Mouse (Mus musculus) hindbrain, embryonic 11.5 days (tissue): ENCODE measurements around the gene Usp43. TPM values are rescaled to one million over a fixed set of nuclear protein-coding genes. Genes with fewer than 3 reads are reported as not detected.
A peak's percentile ranks its signal among the peaks of the same experiment; 100 is the strongest.

Experiments used
- ATAC-seq: fragments of 200-750 bp; cut with Nextera tagmentation; 2 replicates; pipeline ENCODE4 v1.8.0; 2017; ENCODE audit warnings: mild to moderate bottlenecking, moderate TSS enrichment, moderate library complexity; ENCODE audit not compliant: low FRiP score
- DNase-seq: peaks from one replicate; pipeline ENCODE4 v3.0.0-alpha.2; 2015; ENCODE audit warnings: low spot score
- H3K27ac ChIP-seq: fragments of 300-500 bp; sonication (generic); 2 replicates; pipeline ENCODE4 v1.5.1; 2014; ENCODE audit warnings: mild to moderate bottlenecking, low read depth, low read length
- H3K27me3 ChIP-seq: fragments of 300-500 bp; sonication (generic); 2 replicates; pipeline ENCODE4 v1.6.1; 2014; ENCODE audit warnings: mild to moderate bottlenecking, low read length, moderate library complexity, mixed read lengths; ENCODE audit not compliant: control insufficient read depth, insufficient read depth
- H3K36me3 ChIP-seq: fragments of 300-500 bp; sonication (generic); 2 replicates; pipeline ENCODE4 v1.6.1; 2014; ENCODE audit warnings: mild to moderate bottlenecking, low read length, moderate library complexity, mixed read lengths; ENCODE audit not compliant: control insufficient read depth, insufficient read depth
- H3K4me1 ChIP-seq: fragments of 300-500 bp; sonication (generic); replicated peaks from 2 replicates; pipeline ENCODE4 v1.6.1; 2014; ENCODE audit warnings: low read length, mixed read lengths; ENCODE audit not compliant: control insufficient read depth, insufficient read depth
- H3K4me2 ChIP-seq: fragments of 300-500 bp; sonication (generic); replicated peaks from 2 replicates; pipeline ENCODE4 v1.6.1; 2014; ENCODE audit warnings: mild to moderate bottlenecking, low read depth, low read length
- H3K4me3 ChIP-seq: fragments of 300-500 bp; sonication (generic); 2 replicates; pipeline ENCODE4 v1.5.1; 2014; ENCODE audit warnings: low read depth, low read length
- H3K9ac ChIP-seq: fragments of 300-500 bp; sonication (generic); 2 replicates; pipeline ENCODE4 v1.6.1; 2014; ENCODE audit warnings: low read depth, low read length
- H3K9me3 ChIP-seq: fragments of 300-500 bp; sonication (generic); 2 replicates; pipeline ENCODE4 v1.6.1; 2016; ENCODE audit warnings: low read length; ENCODE audit not compliant: control insufficient read depth
- WGBS: fragments of 180-500 bp; shearing (Covaris S2); extraction: QIAGEN DNeasy Blood & Tissue Kit; methylation state at CpG from one replicate; pipeline ENCODE4 v1.1.7; 2014; 5-methylcytosine and 5-hydroxymethylcytosine counted together
- polyA plus RNA-seq: library from polyadenylated mRNA; unstranded; fragments of >200 nt; fragmentation: Nextera tagmentation; extraction: Ambion mirVana; gene quantifications from 2 replicates; pipeline ENCODE4 v1.2.1, GENCODE M21; 2014

Gene Usp43
- polyA plus RNA-seq, 1 experiment from 2014 or later = 0.99 TPM

DNA sequence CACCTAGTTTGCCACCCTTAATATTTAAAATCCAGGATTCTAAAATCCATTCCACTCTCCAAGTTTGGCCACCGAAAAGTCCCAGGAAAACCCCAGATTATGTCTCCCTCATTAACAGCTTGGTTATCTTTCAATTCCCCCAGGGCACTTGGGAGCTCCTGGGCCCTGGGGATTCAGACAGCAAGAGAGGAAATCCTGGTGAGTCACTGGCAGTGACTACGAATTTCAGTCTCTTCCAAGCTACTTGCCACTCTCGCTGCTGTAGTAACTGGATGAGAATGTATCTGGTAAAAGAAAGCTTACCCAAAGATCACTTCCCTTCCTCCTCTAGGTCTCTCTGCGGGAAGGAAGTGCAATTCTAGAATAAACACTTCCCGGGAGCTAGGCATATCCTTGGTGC lies 2.4 kb downstream of the Usp43 start:
- Histone ChIP-seq H3K4me2 (no peak overlapping the region), H3K27ac (no peak overlapping the region), H3K9me3 (no peaks in the 10 kb centered on the region), H3K4me1 (no peaks in the 10 kb centered on the region), H3K27me3 (peaks cover 19% of the 10 kb centered on the region), H3K9ac (no peak overlapping the region), H3K36me3 (no peaks in the 10 kb centered on the region), H3K4me3 (no peak overlapping the region)
- WGBS = 85% methylated on average over 5 of the region's 5 CpGs
- ATAC-seq = no peak
- DNase-seq = no peak

DNA sequence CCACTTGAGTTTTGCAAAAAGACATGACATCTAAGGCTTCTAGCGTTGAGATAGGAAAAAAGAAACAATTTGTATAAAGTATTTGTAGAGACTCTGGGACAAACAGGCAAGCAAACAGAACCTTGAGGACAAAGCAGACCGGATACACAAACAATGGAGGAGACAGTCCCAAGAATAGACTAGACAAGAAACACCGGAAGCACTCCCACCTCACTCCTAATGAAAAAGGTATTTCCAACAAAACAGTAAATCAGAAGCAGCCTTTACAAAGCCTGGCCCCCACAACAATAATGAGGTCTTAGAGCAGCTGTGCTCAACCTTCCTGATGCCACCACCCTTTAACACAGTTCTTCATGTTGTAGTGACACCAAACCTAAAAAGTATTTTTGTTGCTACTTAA lies 4.8 kb downstream of the Usp43 start:
- 83% methylated on average over 3 of the region's 3 CpGs for WGBS
- ATAC-seq (no peak), DNase-seq (no peak)
- no peak overlapping the region for H3K27ac ChIP-seq
- H3K4me1 ChIP-seq = no peaks in the 10 kb centered on the region
- H3K27me3 ChIP-seq = peaks cover 19% of the 10 kb centered on the region
- H3K9ac ChIP-seq = no peak overlapping the region
- H3K4me2 ChIP-seq = no peak overlapping the region
- H3K9me3 ChIP-seq = no peaks in the 10 kb centered on the region
- no peaks in the 10 kb centered on the region for H3K36me3 ChIP-seq
- no peak overlapping the region for H3K4me3 ChIP-seq

- no peak overlapping the region for H3K27ac ChIP-seq
- WGBS = 85% methylated on average over 5 of the region's 5 CpGs
- ATAC-seq = no peak
- no peak overlapping the region for H3K9ac ChIP-seq
- H3K4me1 ChIP-seq = no peaks in the 10 kb centered on the region
- H3K9me3 ChIP-seq = no peaks in the 10 kb centered on the region
- no peak overlapping the region for H3K4me2 ChIP-seq
- no peak for DNase-seq
- no peaks in the 10 kb centered on the region for H3K36me3 ChIP-seq
- no peaks in the 10 kb centered on the region for H3K27me3 ChIP-seq
- no peak overlapping the region for H3K4me3 ChIP-seq
Observed at GRCm38 (mm10) chr11:67911074-67911473, 10.9 kb downstream of the Usp43 start.

- DNase-seq (no peak), ATAC-seq (no peak)
- no peak overlapping the region for H3K27ac ChIP-seq
- H3K9me3 ChIP-seq = no peaks in the 10 kb centered on the region
- no peak overlapping the region for H3K9ac ChIP-seq
- H3K4me2 ChIP-seq = no peak overlapping the region
- H3K36me3 ChIP-seq = no peaks in the 10 kb centered on the region
- no peak overlapping the region for H3K4me3 ChIP-seq
- H3K27me3 ChIP-seq = no peaks in the 10 kb centered on the region
- WGBS = 85% methylated on average over 4 of the region's 4 CpGs
- H3K4me1 ChIP-seq = no peaks in the 10 kb centered on the region
Observed at GRCm38 (mm10) chr11:67903756-67904155, 18.2 kb downstream of the Usp43 start.

- Histone ChIP-seq H3K4me1 (no peaks in the 10 kb centered on the region), H3K4me3 (no peak overlapping the region), H3K9ac (no peak overlapping the region), H3K36me3 (no peaks in the 10 kb centered on the region), H3K9me3 (no peaks in the 10 kb centered on the region), H3K27ac (no peak overlapping the region), H3K4me2 (no peak overlapping the region), H3K27me3 (no peaks in the 10 kb centered on the region)
- DNase-seq (peak; percentile 75), ATAC-seq (no peak)
- 63% methylated on average over 8 of the region's 8 CpGs for WGBS
Observed at GRCm38 (mm10) chr11:67897064-67897560, 24.8 kb downstream of the Usp43 start.

DNA sequence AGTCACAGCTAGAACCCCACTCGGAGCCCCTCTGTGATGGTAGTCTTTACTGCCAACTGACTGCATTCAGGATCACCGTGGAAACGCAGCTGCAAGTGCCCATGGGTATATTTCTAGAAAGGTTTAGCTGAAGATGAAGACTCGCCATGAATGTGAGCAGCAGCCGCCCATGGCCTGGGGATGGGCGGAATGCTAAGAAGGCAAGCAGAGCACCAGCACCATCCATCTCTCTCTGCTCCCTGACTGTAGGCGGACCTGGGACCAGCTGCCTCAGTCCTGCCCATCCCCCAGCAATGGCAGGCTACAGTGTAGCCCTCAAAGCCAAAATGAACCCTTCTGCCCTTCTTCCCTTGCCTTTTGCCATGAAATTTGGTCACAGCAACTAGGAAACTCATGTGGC lies 26.3 kb downstream of the Usp43 start:
- ATAC-seq (no peak), DNase-seq (peak; percentile 37)
- no peak overlapping the region for H3K27ac ChIP-seq
- no peaks in the 10 kb centered on the region for H3K4me1 ChIP-seq
- no peaks in the 10 kb centered on the region for H3K36me3 ChIP-seq
- no peaks in the 10 kb centered on the region for H3K9me3 ChIP-seq
- WGBS = 63% methylated on average over 7 of the region's 7 CpGs
- no peaks in the 10 kb centered on the region for H3K27me3 ChIP-seq
- no peak overlapping the region for H3K9ac ChIP-seq
- no peak overlapping the region for H3K4me3 ChIP-seq
- H3K4me2 ChIP-seq = no peak overlapping the region

- WGBS = 87% methylated on average over 5 of the region's 5 CpGs
- no peak for DNase-seq
- no peaks in the 10 kb centered on the region for H3K36me3 ChIP-seq
Observed at GRCm38 (mm10) chr11:67888521-67888920, 33.4 kb downstream of the Usp43 start.

DNA sequence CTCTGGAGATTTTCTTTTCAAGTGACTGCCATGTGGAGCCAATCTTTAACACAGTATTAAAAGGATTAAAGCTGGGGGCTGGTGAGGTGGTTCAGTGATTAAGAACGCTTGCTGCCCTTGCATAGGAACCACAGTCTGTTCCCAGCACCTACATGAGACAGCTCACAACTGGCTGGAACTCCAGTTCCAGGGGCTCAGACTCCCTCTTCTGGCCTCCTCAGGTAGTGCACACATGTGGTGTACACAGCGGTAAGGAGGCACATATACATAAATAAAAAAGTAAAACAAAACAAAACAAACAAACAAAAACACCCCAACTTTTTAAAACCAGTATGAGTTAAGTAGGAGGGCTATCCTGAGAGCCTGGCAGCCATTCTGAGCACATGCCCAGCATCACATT lies 36.0 kb downstream of the Usp43 start:
- H3K27ac ChIP-seq = no peak overlapping the region
- 92% methylated on average over 2 of the region's 2 CpGs for WGBS
- H3K4me1 ChIP-seq = no peaks in the 10 kb centered on the region
- ATAC-seq (no peak), DNase-seq (no peak)
- no peaks in the 10 kb centered on the region for H3K27me3 ChIP-seq
- H3K4me3 ChIP-seq = no peak overlapping the region
- no peak overlapping the region for H3K4me2 ChIP-seq
- no peaks in the 10 kb centered on the region for H3K9me3 ChIP-seq
- H3K9ac ChIP-seq = no peak overlapping the region
- no peaks in the 10 kb centered on the region for H3K36me3 ChIP-seq

More at GRCm38 (mm10) chr11:67888521-67888920, 33.4 kb downstream of the Usp43 start:
- no peak overlapping the region for H3K9ac ChIP-seq
- no peaks in the 10 kb centered on the region for H3K4me1 ChIP-seq
- no peak for ATAC-seq
- H3K4me2 ChIP-seq = no peak overlapping the region
- H3K4me3 ChIP-seq = no peak overlapping the region
- no peak overlapping the region for H3K27ac ChIP-seq
- no peaks in the 10 kb centered on the region for H3K9me3 ChIP-seq
- H3K27me3 ChIP-seq = no peaks in the 10 kb centered on the region

DNA sequence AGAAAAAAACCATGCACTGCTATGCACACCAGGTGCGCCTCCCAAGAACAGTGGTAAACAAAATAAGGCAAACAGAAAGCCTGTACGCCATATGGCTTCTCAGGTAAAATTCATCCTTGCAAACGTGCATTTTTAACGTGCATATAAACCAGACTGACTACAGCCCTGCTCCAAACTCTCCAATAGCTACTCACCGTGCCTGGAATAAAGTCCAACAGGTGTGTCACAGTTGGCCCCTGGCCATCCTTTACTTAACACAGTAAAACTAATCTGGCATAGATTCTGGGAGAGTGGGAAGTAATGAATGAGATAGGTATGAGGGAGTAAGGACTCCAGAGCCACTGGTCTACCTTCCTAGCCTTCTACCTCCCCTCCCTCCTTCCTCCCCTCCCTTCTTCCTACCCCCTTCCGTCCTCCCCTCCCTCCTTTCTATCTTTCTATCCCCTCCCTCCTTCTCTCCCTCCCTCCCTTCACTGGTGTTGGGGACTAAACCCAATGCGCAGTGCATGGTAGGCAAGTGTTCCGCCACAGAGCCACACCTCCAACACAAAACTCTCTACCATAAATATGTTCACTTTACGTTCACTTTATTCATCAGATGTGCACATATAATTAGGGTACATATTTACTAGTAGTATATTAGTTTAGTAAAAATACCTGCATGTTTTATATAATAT lies 56.3 kb downstream of the Usp43 start:
- no peak for ATAC-seq
- Histone ChIP-seq H3K27me3 (no peaks in the 10 kb centered on the region), H3K4me3 (no peak overlapping the region), H3K4me2 (no peak overlapping the region), H3K9ac (no peak overlapping the region), H3K9me3 (no peaks in the 10 kb centered on the region), H3K4me1 (no peaks in the 10 kb centered on the region), H3K36me3 (no peaks in the 10 kb centered on the region), H3K27ac (no peak overlapping the region)
- no peak for DNase-seq
- 83% methylated on average over 9 of the region's 9 CpGs for WGBS
